16 mouse cellular contexts compared by ENCODE assay signal in genomic region chr5:119656856-119657255, GRCm38 (mm10). TPM values are rescaled to one million over a fixed set of nuclear protein-coding genes. Genes with fewer than 3 reads are reported as not detected.
DNase-seq lines count a peak whose midpoint lies in the region; ATAC-seq and TF ChIP-seq lines count a peak whose summit lies in the region.
"Had no signal": no experiment of that assay in that cellular context is flagged by ENCODE, and none has a peak within 500 bp of the region (broad histone marks: within the 10 kb centered on the region; RNA-seq: fewer than 3 reads in every experiment).

No protein-coding gene starts in this region.

- TF ChIP-seq CTCF in stomach, postnatal 0 days (IDR thresholded peaks at IDR 0.05; ENCODE audit: low read depth): no peak

- H3K4me2 ChIP-seq in hindbrain, embryonic 14.5 days (replicated peaks): no peak overlapping the region
- 0 out of 2 replicates have a peak overlapping the region, but pooled peaks have one; percentile 13 for H3K4me2 ChIP-seq in stomach, embryonic 15.5 days
- H3K4me2 ChIP-seq in stomach, postnatal 0 days (replicated peaks; ENCODE audit: low read depth): no peak overlapping the region
- H3K4me2 ChIP-seq: neural tube, embryonic 13.5 days had no signal

- H3K27me3 ChIP-seq in hindbrain, embryonic 10.5 days (ENCODE audit: insufficient read depth, poor library complexity, severe bottlenecking): peaks cover 100% of the 10 kb centered on the region
- peaks cover 96% of the 10 kb centered on the region for H3K27me3 ChIP-seq in hindbrain, embryonic 14.5 days (ENCODE audit: control insufficient read depth, insufficient read depth, low read length)
- peaks cover 76% of the 10 kb centered on the region for H3K27me3 ChIP-seq in stomach, embryonic 15.5 days (replicated peaks)
- H3K27me3 ChIP-seq in stomach, postnatal 0 days (ENCODE audit: control insufficient read depth, insufficient read depth, low read length): peaks cover 9% of the 10 kb centered on the region

- DNase-seq in hindbrain, embryonic 10.5 days (ENCODE audit: low spot score): peak; percentile 23
- no peak for DNase-seq in hindbrain, embryonic 14.5 days (ENCODE audit: low spot score)
- DNase-seq in stomach, postnatal 0 days (ENCODE audit: low spot score): no peak
- no peak for DNase-seq in adipocyte (ENCODE audit: low spot score)
- DNase-seq in urinary bladder, postnatal 10 days (ENCODE audit: low spot score): no peak
- no peak for DNase-seq in layer of hippocampus, adult 9-11 months
- DNase-seq: adrenal gland, adult 2 months; kidney, postnatal 36 days; liver; midbrain, embryonic 14.5 days; thymus, adult 2 months had no signal

- H3K36me3 ChIP-seq in hindbrain, embryonic 10.5 days: no peaks in the 10 kb centered on the region
- no peaks in the 10 kb centered on the region for H3K36me3 ChIP-seq in hindbrain, embryonic 14.5 days (replicated peaks; ENCODE audit: control insufficient read depth, insufficient read depth)
- no peaks in the 10 kb centered on the region for H3K36me3 ChIP-seq in stomach, embryonic 15.5 days
- H3K36me3 ChIP-seq in stomach, postnatal 0 days (ENCODE audit: control insufficient read depth, insufficient read depth, low read length): no peaks in the 10 kb centered on the region
- H3K36me3 ChIP-seq: neural tube, embryonic 13.5 days had no signal

- peaks cover 5% of the 10 kb centered on the region; the same call in 1 of the 2 replicates for H3K4me1 ChIP-seq in hindbrain, embryonic 10.5 days (replicated peaks)
- no peaks in the 10 kb centered on the region for H3K4me1 ChIP-seq in hindbrain, embryonic 14.5 days (replicated peaks; ENCODE audit: control insufficient read depth, insufficient read depth, low read length)
- 0 out of 2 replicates have a peak, but pooled peaks cover 3% of the 10 kb centered on the region for H3K4me1 ChIP-seq in stomach, embryonic 15.5 days
- H3K4me1 ChIP-seq in stomach, postnatal 0 days (replicated peaks; ENCODE audit: control insufficient read depth, insufficient read depth): no peaks in the 10 kb centered on the region
- H3K4me1 ChIP-seq: neural tube, embryonic 13.5 days had no signal

- no peak overlapping the region for H3K27ac ChIP-seq in hindbrain, embryonic 10.5 days
- H3K27ac ChIP-seq in hindbrain, embryonic 14.5 days: no peak overlapping the region
- H3K27ac ChIP-seq in stomach, embryonic 15.5 days: no peak overlapping the region
- H3K27ac ChIP-seq in stomach, postnatal 0 days (replicated peaks): no peak overlapping the region
- H3K27ac ChIP-seq: macrophage; neural tube, embryonic 13.5 days had no signal

- H3K4me3 ChIP-seq in hindbrain, embryonic 10.5 days: no peak overlapping the region
- H3K4me3 ChIP-seq in hindbrain, embryonic 14.5 days (replicated peaks; ENCODE audit: low read length): no peak overlapping the region
- no peak overlapping the region for H3K4me3 ChIP-seq in stomach, embryonic 15.5 days (replicated peaks)
- H3K4me3 ChIP-seq in stomach, postnatal 0 days (ENCODE audit: low read depth, low read length): no peak overlapping the region
- H3K4me3 ChIP-seq: neural tube, embryonic 13.5 days had no signal

- no peaks in the 10 kb centered on the region for H3K9me3 ChIP-seq in hindbrain, embryonic 10.5 days
- H3K9me3 ChIP-seq in hindbrain, embryonic 14.5 days (ENCODE audit: control insufficient read depth, low read length): no peaks in the 10 kb centered on the region
- H3K9me3 ChIP-seq in stomach, embryonic 15.5 days: no peaks in the 10 kb centered on the region
- H3K9me3 ChIP-seq in stomach, postnatal 0 days (ENCODE audit: control insufficient read depth, low read length): no peaks in the 10 kb centered on the region
- H3K9me3 ChIP-seq: neural tube, embryonic 13.5 days had no signal

- TF ChIP-seq EP300 in stomach, postnatal 0 days (optimal IDR thresholded peaks at IDR 0.05): no peak

- WGBS in hindbrain, embryonic 10.5 days: under 1% methylated on average over 21 of the region's 21 CpGs
- 1% methylated on average over 21 of the region's 21 CpGs for WGBS in hindbrain, embryonic 14.5 days
- WGBS in stomach, embryonic 15.5 days: 2% methylated on average over 19 of the region's 21 CpGs
- WGBS in stomach, postnatal 0 days: 12% methylated on average over 21 of the region's 21 CpGs

- H3K9ac ChIP-seq in hindbrain, embryonic 14.5 days: no peak overlapping the region
- no peak overlapping the region for H3K9ac ChIP-seq in stomach, embryonic 15.5 days
- H3K9ac ChIP-seq in stomach, postnatal 0 days (ENCODE audit: low read length): no peak overlapping the region
- H3K9ac ChIP-seq: neural tube, embryonic 13.5 days had no signal

- ATAC-seq in hindbrain, embryonic 14.5 days (ENCODE audit: low FRiP score): no peak
- ATAC-seq in stomach, embryonic 15.5 days (ENCODE audit: insufficient read depth, low FRiP score, low read depth): no peak
- ATAC-seq in stomach, postnatal 0 days (ENCODE audit: low FRiP score, low TSS enrichment): no peak
- peak; percentile 20 for ATAC-seq in granulocyte monocyte progenitor cell, adult 5-6 weeks (replicated peaks; ENCODE audit: poor library complexity, severe bottlenecking)
- ATAC-seq: Patski had no signal

RNA-seq across cellular contexts. Expression of gene Tbx3, which starts 13.6 kb away (rescaled TPM):
- 5.8 and 13.0 TPM in 2 replicates for polyA plus RNA-seq in hindbrain, embryonic 10.5 days (2016; fragmentation: Nextera tagmentation; extraction: Ambion mirVana)
- polyA plus RNA-seq in hindbrain, embryonic 14.5 days (2014; fragmentation: Nextera tagmentation; extraction: Ambion mirVana): 4.3 and 6.6 TPM in 2 replicates
- polyA plus RNA-seq in stomach, embryonic 15.5 days (2015; fragmentation: Nextera tagmentation; extraction: Ambion mirVana): 21.4 and 21.9 TPM in 2 replicates
- polyA plus RNA-seq in stomach, postnatal 0 days (2015; fragmentation: Nextera tagmentation; extraction: Ambion mirVana): 6.8 and 7.5 TPM in 2 replicates
- total RNA-seq in granulocyte monocyte progenitor cell, adult 5-6 weeks (2014; fragmentation: Nextera tagmentation): not detected in 2 replicates
- total RNA-seq in granulocyte monocyte progenitor cell, adult 5-6 weeks (2017): not detected in 2 replicates
- polyA plus RNA-seq: macrophage, Patski had no signal
